Mouse (Mus musculus) liver, adult 2 months (tissue): ENCODE data around the gene Adnp.

Experiments
- CTCF ChIP-seq: fragments of 200-500 bp; IDR thresholded peaks from 2 replicates; pipeline ENCODE4 v1.5.1; 2011; ENCODE audit warnings: low read depth, low read length, control low read depth
- POLR2A ChIP-seq: fragments of 200-500 bp; IDR thresholded peaks from 2 replicates; pipeline ENCODE4 v1.6.1; 2011; ENCODE audit warnings: low read length, control low read depth; ENCODE audit not compliant: insufficient read depth; ENCODE audit errors: extremely low read depth

GRCm38 (mm10) chr2:168248856-168249245, 41.9 kb upstream of the Adnp start:
- TF ChIP-seq CTCF (peak; percentile 39), POLR2A (no peak)
